Mouse (Mus musculus): Measurements from ENCODE around the gene Dedd2. TPM values are rescaled to one million over a fixed set of nuclear protein-coding genes. Genes with fewer than 3 reads are reported as not detected.

The Dedd2 gene
- polyA plus RNA-seq, 1 experiment: 2.5 TPM

- Histone ChIP-seq H3K27ac (ENCODE audit: insufficient read depth, low read length) (no peak overlapping the region), H3K4me3 (ENCODE audit: insufficient read depth, low read length) (no peak overlapping the region), H3K4me1 (ENCODE audit: control insufficient read depth, insufficient read depth, low read length) (no peaks in the 10 kb centered on the region; the same call in 1 of the 2 replicates)
- TF ChIP-seq POLR2A (IDR thresholded peaks at IDR 0.05; ENCODE audit: low read depth, low read length) (no peak), CTCF (IDR thresholded peaks at IDR 0.05; ENCODE audit: borderline replicate concordance, insufficient read depth, low read length) (no peak)
These were observed 64.2 kb downstream of the Dedd2 start for GRCm38 (mm10) chr7:25156158-25156648.

- Histone ChIP-seq H3K4me1 (ENCODE audit: control insufficient read depth, insufficient read depth, low read length) (no peaks in the 10 kb centered on the region; the same call in 1 of the 2 replicates), H3K27ac (ENCODE audit: insufficient read depth, low read length) (no peak overlapping the region), H3K4me3 (ENCODE audit: insufficient read depth, low read length) (no peak overlapping the region)
- TF ChIP-seq POLR2A (IDR thresholded peaks at IDR 0.05; ENCODE audit: low read depth, low read length): no peak
- TF ChIP-seq CTCF (IDR thresholded peaks at IDR 0.05; ENCODE audit: borderline replicate concordance, insufficient read depth, low read length): no peak
These were observed 64.8 kb downstream of the Dedd2 start for GRCm38 (mm10) chr7:25155469-25156157.

GRCm38 (mm10) chr7:25154648-25155047, 65.8 kb downstream of the Dedd2 start:
- TF ChIP-seq POLR2A (IDR thresholded peaks at IDR 0.05; ENCODE audit: low read depth, low read length): no peak
- H3K4me3 ChIP-seq (ENCODE audit: insufficient read depth, low read length): no peak overlapping the region
- no peaks in the 10 kb centered on the region; the same call in 1 of the 2 replicates for H3K4me1 ChIP-seq (ENCODE audit: control insufficient read depth, insufficient read depth, low read length)
- H3K27ac ChIP-seq (ENCODE audit: insufficient read depth, low read length): no peak overlapping the region

GRCm38 (mm10) chr7:25153841-25154240, 66.6 kb downstream of the Dedd2 start:
- no peaks in the 10 kb centered on the region; the same call in 1 of the 2 replicates for H3K4me1 ChIP-seq (ENCODE audit: control insufficient read depth, insufficient read depth, low read length)
- no peak for TF ChIP-seq CTCF (IDR thresholded peaks at IDR 0.05; ENCODE audit: borderline replicate concordance, insufficient read depth, low read length)
- TF ChIP-seq POLR2A (IDR thresholded peaks at IDR 0.05; ENCODE audit: low read depth, low read length): no peak
- no peak overlapping the region for H3K27ac ChIP-seq (ENCODE audit: insufficient read depth, low read length)
- H3K4me3 ChIP-seq (ENCODE audit: insufficient read depth, low read length): no peak overlapping the region

GRCm38 (mm10) chr7:25151916-25152556, 68.4 kb downstream of the Dedd2 start:
- TF ChIP-seq POLR2A (IDR thresholded peaks at IDR 0.05; ENCODE audit: low read depth, low read length) (no peak), CTCF (IDR thresholded peaks at IDR 0.05; ENCODE audit: borderline replicate concordance, insufficient read depth, low read length) (no peak)
- Histone ChIP-seq H3K4me1 (ENCODE audit: control insufficient read depth, insufficient read depth, low read length) (no peaks in the 10 kb centered on the region; the same call in 1 of the 2 replicates), H3K27ac (ENCODE audit: insufficient read depth, low read length) (no peak overlapping the region), H3K4me3 (ENCODE audit: insufficient read depth, low read length) (no peak overlapping the region)

GRCm38 (mm10) chr7:25151009-25151408, 69.4 kb downstream of the Dedd2 start:
- TF ChIP-seq CTCF (IDR thresholded peaks at IDR 0.05; ENCODE audit: borderline replicate concordance, insufficient read depth, low read length): no peak
- TF ChIP-seq POLR2A (IDR thresholded peaks at IDR 0.05; ENCODE audit: low read depth, low read length): no peak
- Histone ChIP-seq H3K4me1 (ENCODE audit: control insufficient read depth, insufficient read depth, low read length) (no peaks in the 10 kb centered on the region; the same call in 1 of the 2 replicates), H3K4me3 (ENCODE audit: insufficient read depth, low read length) (no peak overlapping the region), H3K27ac (ENCODE audit: insufficient read depth, low read length) (no peak overlapping the region)

GRCm38 (mm10) chr7:25150151-25150663, 70.2 kb downstream of the Dedd2 start:
- Histone ChIP-seq H3K27ac (ENCODE audit: insufficient read depth, low read length) (no peak overlapping the region), H3K4me3 (ENCODE audit: insufficient read depth, low read length) (no peak overlapping the region), H3K4me1 (ENCODE audit: control insufficient read depth, insufficient read depth, low read length) (no peaks in the 10 kb centered on the region; the same call in 1 of the 2 replicates)
- TF ChIP-seq CTCF (IDR thresholded peaks at IDR 0.05; ENCODE audit: borderline replicate concordance, insufficient read depth, low read length): no peak
- TF ChIP-seq POLR2A (IDR thresholded peaks at IDR 0.05; ENCODE audit: low read depth, low read length): no peak

Other genes with a start within 250 kb of the Dedd2 start
- 105 and 117 TPM in 2 replicates for gene Rabac1, start 247.9 kb downstream of the Dedd2 start, polyA plus RNA-seq (2011; ENCODE audit: insufficient read length, low read depth, missing spikeins)
- gene Atp1a3, start 214.7 kb downstream of the Dedd2 start, polyA plus RNA-seq (2011; ENCODE audit: insufficient read length, low read depth, missing spikeins): 0.19 and 0.35 TPM in 2 replicates
- gene Grik5, start 148.3 kb downstream of the Dedd2 start, polyA plus RNA-seq (2011; ENCODE audit: insufficient read length, low read depth, missing spikeins): 31.6 and 45.3 TPM in 2 replicates
- 10.3 and 11.0 TPM in 2 replicates for gene Zfp574, start 148.0 kb downstream of the Dedd2 start, polyA plus RNA-seq (2011; ENCODE audit: insufficient read length, low read depth, missing spikeins)
- 0.07 and 0.68 TPM in 2 replicates for gene Pou2f2, start 40.9 kb downstream of the Dedd2 start, polyA plus RNA-seq (2011; ENCODE audit: insufficient read length, low read depth, missing spikeins)
- 9.3 and 9.7 TPM in 2 replicates for gene Zfp526, start 810 bp upstream of the Dedd2 start, polyA plus RNA-seq (2011; ENCODE audit: insufficient read length, low read depth, missing spikeins)
- gene Gsk3a, start 17.2 kb upstream of the Dedd2 start, polyA plus RNA-seq (2011; ENCODE audit: insufficient read length, low read depth, missing spikeins): 70.6 and 72.5 TPM in 2 replicates
- 64.5 and 70.9 TPM in 2 replicates for gene Erf, start 30.1 kb upstream of the Dedd2 start, polyA plus RNA-seq (2011; ENCODE audit: insufficient read length, low read depth, missing spikeins)
- gene Cic, start 47.1 kb upstream of the Dedd2 start, polyA plus RNA-seq (2011; ENCODE audit: insufficient read length, low read depth, missing spikeins): 138 and 152 TPM in 2 replicates
- 46.2 and 48.8 TPM in 2 replicates for gene Pafah1b3, start 77.4 kb upstream of the Dedd2 start, polyA plus RNA-seq (2011; ENCODE audit: insufficient read length, low read depth, missing spikeins)
- gene Prr19, start 80.8 kb upstream of the Dedd2 start, polyA plus RNA-seq (2011; ENCODE audit: insufficient read length, low read depth, missing spikeins): not detected in 2 replicates
- gene Tmem145, start 85.5 kb upstream of the Dedd2 start, polyA plus RNA-seq (2011; ENCODE audit: insufficient read length, low read depth, missing spikeins): not detected in 2 replicates
- gene Megf8, start 96.5 kb upstream of the Dedd2 start, polyA plus RNA-seq (2011; ENCODE audit: insufficient read length, low read depth, missing spikeins): 32.9 and 38.3 TPM in 2 replicates
- gene Cnfn, start 149.1 kb upstream of the Dedd2 start, polyA plus RNA-seq (2011; ENCODE audit: insufficient read length, low read depth, missing spikeins): not detected in 2 replicates
- 4.6 and 19.4 TPM in 2 replicates for gene Lipe, start 178.1 kb upstream of the Dedd2 start, polyA plus RNA-seq (2011; ENCODE audit: insufficient read length, low read depth, missing spikeins)
- not detected in 2 replicates for gene Cxcl17, start 192.3 kb upstream of the Dedd2 start, polyA plus RNA-seq (2011; ENCODE audit: insufficient read length, low read depth, missing spikeins)

All from embryonic fibroblast, embryonic 13.5 days (primary cell).